Mouse (Mus musculus) embryonic facial prominence, embryonic 12.5 days (tissue): ENCODE measurements around the gene Iqsec1. TPM values are rescaled to one million over a fixed set of nuclear protein-coding genes. Genes with fewer than 3 reads are reported as not detected.

Experiments used
- ATAC-seq: fragments of 200-750 bp; cut with Nextera tagmentation; 2 replicates; pipeline ENCODE4 v1.8.0; 2017; ENCODE audit not compliant: insufficient number of reproducible peaks, insufficient read depth, low FRiP score, low TSS enrichment
- H3K27ac ChIP-seq: fragments of 300-500 bp; sonication (generic); 2 replicates; pipeline ENCODE4 v1.5.1; 2016; ENCODE audit warnings: mild to moderate bottlenecking
- H3K27me3 ChIP-seq: fragments of 300-500 bp; sonication (generic); 2 replicates; pipeline ENCODE4 v1.6.1; 2016; ENCODE audit warnings: mild to moderate bottlenecking, moderate library complexity
- H3K36me3 ChIP-seq: fragments of 300-500 bp; sonication (generic); 2 replicates; pipeline ENCODE4 v1.6.1; 2016; ENCODE audit warnings: mild to moderate bottlenecking
- H3K4me1 ChIP-seq: fragments of 300-500 bp; sonication (generic); 2 replicates; pipeline ENCODE4 v1.6.1; 2016
- H3K4me2 ChIP-seq: fragments of 300-500 bp; sonication (generic); replicated peaks from 2 replicates; pipeline ENCODE4 v1.6.1; 2016; ENCODE audit warnings: mild to moderate bottlenecking, moderate library complexity
- H3K4me3 ChIP-seq: fragments of 300-500 bp; sonication (generic); 2 replicates; pipeline ENCODE4 v1.5.1; 2016; ENCODE audit warnings: mild to moderate bottlenecking
- H3K9ac ChIP-seq: fragments of 300-500 bp; sonication (generic); 2 replicates; pipeline ENCODE4 v1.6.1; 2016; ENCODE audit warnings: mild to moderate bottlenecking, moderate library complexity
- H3K9me3 ChIP-seq: fragments of 300-500 bp; sonication (generic); 2 replicates; pipeline ENCODE4 v1.6.1; 2016; ENCODE audit warnings: mild to moderate bottlenecking, moderate library complexity
- WGBS: fragments of 180-500 bp; shearing (Covaris S2); methylation state at CpG from one replicate; pipeline ENCODE4 v1.1.7; 2016; 5-methylcytosine and 5-hydroxymethylcytosine counted together
- polyA plus RNA-seq: library from polyadenylated mRNA; unstranded; fragments of >200 nt; fragmentation: Nextera tagmentation; extraction: Ambion mirVana; gene quantifications from 2 replicates; pipeline ENCODE4 v1.2.1, GENCODE M21; 2016

The Iqsec1 gene
- polyA plus RNA-seq, 1 experiment from 2014 or later = 11.0 TPM

DNA sequence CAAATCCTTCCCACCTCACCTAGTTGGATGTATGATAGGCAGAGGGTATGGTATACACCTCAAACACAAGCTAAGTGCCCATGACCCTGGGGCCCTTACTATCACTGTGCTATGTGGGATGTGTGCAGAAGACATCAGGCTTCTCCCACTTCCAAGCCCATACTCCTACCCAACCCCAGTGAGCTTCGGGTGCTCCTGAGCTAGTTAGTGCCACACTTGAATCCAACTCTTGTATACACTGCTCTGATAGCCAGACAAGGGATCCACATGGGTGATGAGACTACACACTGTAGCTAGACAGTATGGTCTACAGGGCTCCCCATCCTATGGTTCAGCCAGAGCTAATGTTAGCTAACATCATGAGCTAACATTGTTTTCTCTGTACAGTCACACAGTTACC, 102.9 kb downstream of the Iqsec1 start:
- no peaks in the 10 kb centered on the region for H3K27me3 ChIP-seq
- H3K9me3 ChIP-seq = no peaks in the 10 kb centered on the region
- H3K4me2 ChIP-seq = no peak overlapping the region
- no peak overlapping the region for H3K4me3 ChIP-seq
- no peaks in the 10 kb centered on the region for H3K4me1 ChIP-seq
- no peak for ATAC-seq
- no peak overlapping the region for H3K27ac ChIP-seq
- no peak overlapping the region for H3K9ac ChIP-seq
- 81% methylated on average over 1 of the region's 1 CpGs for WGBS
- H3K36me3 ChIP-seq = no peaks in the 10 kb centered on the region

DNA sequence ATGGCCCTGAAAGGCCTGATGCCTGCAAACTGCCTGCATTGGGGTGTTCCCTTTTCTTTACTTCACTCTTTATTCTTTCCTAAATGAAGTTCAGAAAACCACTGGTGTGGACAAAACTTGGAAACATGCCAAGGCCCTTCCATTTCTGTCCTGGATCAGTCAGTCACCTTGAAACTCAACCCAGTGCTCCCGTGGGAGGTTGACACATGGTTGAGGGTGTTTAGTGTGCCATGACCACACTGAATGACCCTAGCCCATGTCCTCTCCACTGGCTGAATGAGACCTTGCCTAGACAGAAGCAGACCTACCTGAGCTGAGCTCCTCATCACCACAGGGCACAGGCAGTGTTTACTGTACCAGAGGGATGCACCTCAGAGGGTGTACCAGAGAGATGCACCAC, 103.9 kb downstream of the Iqsec1 start:
- WGBS = 68% methylated on average over 1 of the region's 1 CpGs
- no peak overlapping the region for H3K27ac ChIP-seq
- no peak overlapping the region for H3K4me3 ChIP-seq
- no peaks in the 10 kb centered on the region for H3K9me3 ChIP-seq
- no peak for ATAC-seq
- no peak overlapping the region for H3K4me2 ChIP-seq
- no peaks in the 10 kb centered on the region for H3K27me3 ChIP-seq
- H3K4me1 ChIP-seq = no peaks in the 10 kb centered on the region
- H3K9ac ChIP-seq = no peak overlapping the region
- no peaks in the 10 kb centered on the region for H3K36me3 ChIP-seq

DNA sequence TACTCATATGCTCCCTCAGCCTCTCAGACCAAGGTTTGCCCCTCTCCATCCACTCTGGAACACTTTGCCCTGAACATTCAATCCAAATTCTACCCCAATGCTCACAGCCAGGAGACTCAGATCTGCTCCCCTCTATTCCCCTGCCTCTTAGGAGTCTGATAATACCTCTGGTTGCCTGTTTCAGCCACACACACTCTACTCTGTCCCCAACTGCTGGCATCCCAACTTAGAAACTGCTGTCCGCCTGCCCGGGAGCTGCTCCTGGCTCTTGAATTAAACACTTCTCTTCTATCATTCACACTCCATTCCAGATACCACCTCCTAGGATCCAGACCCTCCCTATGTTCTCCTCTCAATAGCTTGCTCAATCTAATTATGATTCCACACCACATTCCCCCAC, 107.5 kb downstream of the Iqsec1 start:
- Histone ChIP-seq H3K4me1 (no peaks in the 10 kb centered on the region), H3K4me3 (no peak overlapping the region), H3K27me3 (no peaks in the 10 kb centered on the region), H3K27ac (no peak overlapping the region), H3K36me3 (no peaks in the 10 kb centered on the region), H3K9me3 (no peaks in the 10 kb centered on the region), H3K4me2 (no peak overlapping the region), H3K9ac (no peak overlapping the region)
- WGBS = 89% methylated on average over 2 of the region's 2 CpGs
- no peak for ATAC-seq

DNA sequence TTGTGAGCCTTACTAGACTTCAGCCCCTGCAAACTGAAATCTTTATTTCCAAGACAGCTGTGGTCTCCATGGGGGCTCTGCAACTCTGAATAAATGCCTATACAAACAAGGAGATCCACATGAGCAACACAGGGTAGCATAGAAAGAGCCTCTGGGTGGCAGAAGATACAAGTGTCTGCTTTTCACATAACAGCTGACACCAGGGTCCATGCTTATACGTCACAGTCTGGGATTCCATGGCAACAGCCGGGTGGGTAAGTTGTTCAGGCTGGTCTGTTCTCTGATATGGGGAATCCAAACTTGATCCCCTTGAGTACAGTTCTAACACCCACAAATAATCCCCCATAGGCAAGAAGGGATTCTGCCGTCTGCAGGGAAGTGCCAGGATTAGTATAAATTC, 108.1 kb downstream of the Iqsec1 start:
- Histone ChIP-seq H3K36me3 (no peaks in the 10 kb centered on the region), H3K4me3 (no peak overlapping the region), H3K27me3 (no peaks in the 10 kb centered on the region), H3K27ac (no peak overlapping the region), H3K9ac (no peak overlapping the region), H3K4me2 (no peak overlapping the region), H3K9me3 (no peaks in the 10 kb centered on the region), H3K4me1 (no peaks in the 10 kb centered on the region)
- WGBS = 62% methylated on average over 3 of the region's 3 CpGs
- no peak for ATAC-seq

DNA sequence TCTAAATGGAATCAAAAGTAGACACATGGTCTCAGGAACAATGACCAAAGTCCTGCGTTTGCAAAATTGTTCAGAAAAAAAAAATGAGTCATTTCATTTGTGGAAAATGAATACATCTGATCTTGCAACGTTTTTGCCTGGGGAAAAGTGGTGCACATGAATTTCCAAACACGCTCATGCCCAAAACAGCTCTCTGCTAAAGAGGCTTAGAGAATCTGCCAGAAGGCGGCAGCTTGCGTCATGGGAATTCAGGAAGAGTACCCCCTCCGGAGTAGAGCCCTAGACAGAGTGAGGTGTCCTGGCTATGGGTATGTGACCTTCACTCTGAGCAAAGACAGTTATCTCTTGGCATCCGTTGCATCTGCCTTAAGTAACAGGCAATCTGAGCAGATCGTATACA, 116.9 kb downstream of the Iqsec1 start:
- Histone ChIP-seq H3K9me3 (no peaks in the 10 kb centered on the region), H3K36me3 (no peaks in the 10 kb centered on the region), H3K4me2 (no peak overlapping the region), H3K4me1 (no peaks in the 10 kb centered on the region), H3K27ac (no peak overlapping the region), H3K4me3 (no peak overlapping the region), H3K9ac (no peak overlapping the region), H3K27me3 (no peaks in the 10 kb centered on the region)
- WGBS = 81% methylated on average over 8 of the region's 8 CpGs
- no peak for ATAC-seq

DNA sequence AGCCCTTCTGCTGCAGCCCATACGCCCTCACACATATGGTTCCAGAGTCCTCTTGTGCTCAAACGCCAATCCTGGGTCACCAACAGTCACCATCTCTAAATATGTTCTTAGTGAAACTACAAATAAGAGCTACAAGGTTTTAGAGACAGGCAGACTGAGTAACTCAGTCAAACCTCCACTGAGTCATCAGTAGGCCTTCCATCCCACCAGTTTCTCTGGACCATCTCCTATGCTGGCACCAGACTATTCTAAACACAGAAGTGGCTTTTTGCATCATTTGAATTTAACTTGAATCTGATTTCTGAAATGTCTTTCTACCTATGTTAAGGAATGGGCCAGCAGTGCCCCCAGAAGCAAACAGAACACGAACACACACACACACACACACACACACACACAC, 120.5 kb downstream of the Iqsec1 start:
- H3K9me3 ChIP-seq = no peaks in the 10 kb centered on the region
- H3K9ac ChIP-seq = no peak overlapping the region
- H3K36me3 ChIP-seq = no peaks in the 10 kb centered on the region
- no peak overlapping the region for H3K27ac ChIP-seq
- 80% methylated on average over 3 of the region's 3 CpGs for WGBS
- ATAC-seq = no peak
- H3K4me1 ChIP-seq = no peaks in the 10 kb centered on the region
- H3K4me2 ChIP-seq = no peak overlapping the region
- H3K27me3 ChIP-seq = no peaks in the 10 kb centered on the region
- no peak overlapping the region for H3K4me3 ChIP-seq

DNA sequence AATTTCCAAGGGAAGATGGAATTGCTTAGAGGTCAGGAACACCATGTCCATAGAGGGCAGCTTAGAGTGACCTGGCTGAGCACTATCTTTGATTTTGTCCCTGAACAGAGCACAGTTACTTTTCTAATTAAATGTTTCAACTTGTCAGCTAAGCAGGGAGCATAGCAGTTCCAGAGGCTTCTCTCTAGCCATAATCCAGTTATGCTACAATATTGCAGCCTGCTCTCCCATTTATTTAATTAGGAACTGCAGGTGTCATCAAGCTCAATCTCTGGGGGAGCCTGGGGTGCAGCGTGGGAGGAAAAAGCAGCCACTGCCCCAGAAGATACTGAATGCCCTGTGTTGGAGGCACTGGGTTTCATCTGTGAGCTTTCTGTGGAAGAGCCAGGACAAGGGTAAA, 127.1 kb downstream of the Iqsec1 start:
- Histone ChIP-seq H3K9ac (no peak overlapping the region), H3K36me3 (no peaks in the 10 kb centered on the region), H3K27me3 (no peaks in the 10 kb centered on the region), H3K4me2 (no peak overlapping the region), H3K9me3 (no peaks in the 10 kb centered on the region), H3K4me1 (no peaks in the 10 kb centered on the region), H3K4me3 (no peak overlapping the region), H3K27ac (no peak overlapping the region)
- WGBS = 79% methylated on average over 1 of the region's 1 CpGs
- ATAC-seq = no peak

DNA sequence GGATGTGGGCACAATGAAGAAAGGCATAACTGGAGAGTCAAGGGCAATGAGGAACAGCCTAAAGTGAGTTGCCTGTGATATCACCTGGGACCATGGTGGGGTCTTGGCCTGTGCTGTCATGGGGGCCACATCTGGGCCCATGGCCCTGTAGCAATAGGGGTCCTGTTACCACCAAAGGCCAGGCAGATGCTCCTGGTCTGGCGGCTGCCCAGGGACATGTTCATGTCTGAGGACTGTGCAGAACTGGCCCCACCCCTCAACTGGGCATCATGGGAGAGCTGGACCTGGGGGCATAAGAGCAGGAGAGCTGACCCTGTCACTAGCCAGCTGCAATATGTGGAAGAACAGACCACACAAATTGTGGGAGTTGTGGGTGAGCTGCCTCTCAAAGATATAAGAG, 130.6 kb downstream of the Iqsec1 start:
- Histone ChIP-seq H3K9ac (no peak overlapping the region), H3K9me3 (no peaks in the 10 kb centered on the region), H3K4me3 (no peak overlapping the region), H3K27ac (no peak overlapping the region), H3K4me2 (no peak overlapping the region), H3K27me3 (no peaks in the 10 kb centered on the region), H3K4me1 (no peaks in the 10 kb centered on the region), H3K36me3 (no peaks in the 10 kb centered on the region)
- 79% methylated on average over 1 of the region's 1 CpGs for WGBS
- no peak for ATAC-seq

DNA sequence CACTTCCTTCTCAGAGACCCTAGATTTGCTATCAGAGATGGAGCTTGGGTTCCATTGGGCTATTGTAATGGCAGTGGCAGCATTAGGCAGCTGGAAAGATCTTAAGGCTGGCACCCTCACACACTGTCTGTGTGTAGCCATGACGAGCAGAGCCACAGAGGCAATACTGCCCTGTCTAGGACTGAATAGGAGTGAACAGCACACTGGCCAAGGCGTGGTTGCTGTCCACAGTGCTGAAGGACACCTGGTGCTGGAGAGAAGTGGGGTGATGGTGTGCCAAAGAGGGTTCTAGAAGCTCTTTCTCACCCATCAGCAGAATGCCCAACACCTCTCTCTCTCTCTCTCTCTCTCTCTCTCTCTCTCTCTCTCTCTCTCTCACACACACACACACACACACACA, 136.1 kb downstream of the Iqsec1 start:
- Histone ChIP-seq H3K9me3 (no peaks in the 10 kb centered on the region), H3K27me3 (no peaks in the 10 kb centered on the region), H3K27ac (no peak overlapping the region), H3K9ac (no peak overlapping the region), H3K4me3 (no peak overlapping the region), H3K4me1 (no peaks in the 10 kb centered on the region), H3K4me2 (no peak overlapping the region), H3K36me3 (no peaks in the 10 kb centered on the region)
- 26% methylated on average over 2 of the region's 2 CpGs for WGBS
- no peak; the same call in 1 of the 2 replicates for ATAC-seq

DNA sequence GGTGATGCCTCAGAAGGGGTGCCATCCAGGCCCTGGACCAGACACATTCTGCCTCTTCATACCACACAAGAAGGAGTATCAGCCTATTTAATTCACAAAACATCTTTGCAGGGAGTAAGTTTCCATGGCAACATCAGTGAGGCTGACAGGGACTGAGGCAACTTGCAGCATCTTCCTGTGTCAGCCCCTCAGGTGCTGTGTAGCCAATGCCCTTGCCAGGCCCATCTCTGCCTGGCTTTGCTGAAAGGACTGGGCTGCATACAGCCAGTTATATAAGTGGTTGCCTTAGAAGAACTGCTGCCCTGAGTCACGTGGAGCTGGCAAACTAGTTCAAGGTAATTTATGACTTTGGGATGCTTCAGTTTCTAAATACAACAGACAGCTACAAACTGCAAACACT, 140.4 kb downstream of the Iqsec1 start:
- no peaks in the 10 kb centered on the region for H3K27me3 ChIP-seq
- no peaks in the 10 kb centered on the region for H3K9me3 ChIP-seq
- no peaks in the 10 kb centered on the region for H3K36me3 ChIP-seq
- no peak overlapping the region for H3K4me2 ChIP-seq
- no peak for ATAC-seq
- H3K4me1 ChIP-seq = no peaks in the 10 kb centered on the region
- no peak overlapping the region for H3K27ac ChIP-seq
- no peak overlapping the region for H3K9ac ChIP-seq
- H3K4me3 ChIP-seq = no peak overlapping the region
- WGBS = 74% methylated on average over 1 of the region's 1 CpGs

DNA sequence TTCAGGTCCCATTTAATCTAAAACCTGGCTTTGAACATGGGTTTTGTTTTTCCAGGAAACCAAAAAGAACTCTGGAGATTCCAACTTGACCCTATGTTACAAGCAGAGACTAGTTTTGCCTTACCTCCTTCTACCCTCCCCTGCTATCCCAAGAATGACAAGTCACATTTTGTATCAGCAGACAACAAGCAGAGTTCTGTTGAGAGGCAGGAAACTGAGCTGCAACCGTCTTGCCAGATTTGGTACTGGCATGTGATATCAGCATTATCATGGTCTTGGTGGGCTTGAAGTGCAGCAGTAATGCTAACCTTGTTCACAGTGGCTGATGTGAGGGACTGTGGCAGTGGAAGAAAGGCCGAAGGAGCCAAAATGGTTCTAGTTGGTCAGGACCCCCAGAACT, 141.0 kb downstream of the Iqsec1 start:
- Histone ChIP-seq H3K4me3 (no peak overlapping the region), H3K27me3 (no peaks in the 10 kb centered on the region), H3K9ac (no peak overlapping the region), H3K4me1 (no peaks in the 10 kb centered on the region), H3K4me2 (no peak overlapping the region), H3K9me3 (no peaks in the 10 kb centered on the region), H3K36me3 (no peaks in the 10 kb centered on the region), H3K27ac (no peak overlapping the region)
- ATAC-seq = no peak
- WGBS = 75% methylated on average over 2 of the region's 2 CpGs

DNA sequence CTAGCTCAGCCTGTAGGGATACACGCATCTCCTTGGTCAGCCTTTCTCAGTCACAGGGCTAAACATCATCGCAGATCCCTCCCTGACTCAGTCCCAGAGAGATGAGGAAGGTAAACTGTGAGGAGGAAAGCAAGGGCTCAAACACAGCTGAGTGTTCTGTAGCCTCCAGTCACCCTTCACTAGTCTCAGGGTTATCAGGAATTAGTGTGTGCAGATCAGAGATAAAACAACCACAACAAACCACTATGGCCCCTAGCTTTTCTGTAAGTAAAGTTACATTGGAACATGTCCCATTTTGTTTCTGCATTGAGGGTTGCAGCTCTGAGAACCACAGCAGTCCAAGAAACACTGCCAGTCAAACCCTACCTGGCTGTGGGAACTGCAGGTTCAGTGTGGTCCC, 148.5 kb downstream of the Iqsec1 start:
- ATAC-seq = no peak
- H3K4me2 ChIP-seq = no peak overlapping the region

DNA sequence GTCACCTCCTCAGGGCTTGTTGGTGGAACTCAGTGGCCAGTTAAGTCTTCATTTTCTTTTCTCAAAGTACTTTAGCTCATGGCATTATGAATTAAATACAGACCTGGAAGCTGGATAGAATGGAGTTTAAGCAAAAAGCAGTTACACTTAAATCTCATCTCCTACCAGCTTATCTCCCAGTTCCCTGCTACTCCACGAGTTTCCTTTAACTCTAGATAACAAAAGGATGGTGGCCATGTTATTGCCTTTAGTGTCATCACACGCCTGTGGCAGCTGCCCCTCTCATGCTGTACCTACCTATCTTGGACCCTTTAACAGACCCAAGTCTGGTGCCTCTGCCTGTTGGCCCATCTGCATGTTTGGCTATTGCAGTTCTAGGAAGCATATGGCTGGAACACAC, 151.7 kb downstream of the Iqsec1 start:
- H3K9ac ChIP-seq = no peak overlapping the region
- H3K27me3 ChIP-seq = no peaks in the 10 kb centered on the region
- ATAC-seq = no peak
- H3K4me3 ChIP-seq = no peak overlapping the region
- no peak overlapping the region for H3K4me2 ChIP-seq
- no peaks in the 10 kb centered on the region for H3K4me1 ChIP-seq
- no peaks in the 10 kb centered on the region for H3K9me3 ChIP-seq
- WGBS = 69% methylated on average over 2 of the region's 2 CpGs
- no peaks in the 10 kb centered on the region for H3K36me3 ChIP-seq
- H3K27ac ChIP-seq = no peak overlapping the region

More for the DNA sequence above, 148.5 kb downstream of the Iqsec1 start:
- Histone ChIP-seq H3K4me3 (no peak overlapping the region), H3K9ac (no peak overlapping the region), H3K36me3 (no peaks in the 10 kb centered on the region), H3K27ac (no peak overlapping the region), H3K27me3 (no peaks in the 10 kb centered on the region), H3K9me3 (no peaks in the 10 kb centered on the region), H3K4me1 (no peaks in the 10 kb centered on the region)
- 95% methylated on average over 2 of the region's 2 CpGs for WGBS
